Mouse (Mus musculus) forebrain, embryonic 11.5 days (tissue): Measurements from ENCODE around the gene Sdk2. TPM values are rescaled to one million over a fixed set of nuclear protein-coding genes. Genes with fewer than 3 reads are reported as not detected.

Source experiments
- ATAC-seq: fragments of 200-750 bp; cut with Nextera tagmentation; replicated peaks from 2 replicates; pipeline ENCODE4 v1.8.0; 2017; ENCODE audit warnings: moderate TSS enrichment; ENCODE audit not compliant: low FRiP score
- DNase-seq: peaks from one replicate; pipeline ENCODE4 v3.0.0-alpha.2; 2017; ENCODE audit warnings: low spot score
- H3K27ac ChIP-seq: fragments of 300-500 bp; sonication (generic); 2 replicates; pipeline ENCODE4 v1.5.1; 2014; ENCODE audit warnings: low read depth, low read length
- H3K27me3 ChIP-seq: fragments of 300-500 bp; sonication (generic); 2 replicates; pipeline ENCODE4 v1.6.1; 2014; ENCODE audit warnings: mild to moderate bottlenecking, low read length, mixed read lengths; ENCODE audit not compliant: control insufficient read depth, insufficient read depth
- H3K36me3 ChIP-seq: fragments of 300-500 bp; sonication (generic); 2 replicates; pipeline ENCODE4 v1.6.1; 2014; ENCODE audit warnings: mild to moderate bottlenecking, low read length, moderate library complexity, mixed read lengths; ENCODE audit not compliant: control insufficient read depth, insufficient read depth
- H3K4me1 ChIP-seq: fragments of 300-500 bp; sonication (generic); replicated peaks from 2 replicates; pipeline ENCODE4 v1.6.1; 2014; ENCODE audit warnings: low read length, mixed read lengths; ENCODE audit not compliant: control insufficient read depth, insufficient read depth
- H3K4me2 ChIP-seq: fragments of 300-500 bp; sonication (generic); 2 replicates; pipeline ENCODE4 v1.6.1; 2014; ENCODE audit warnings: low read depth, mild to moderate bottlenecking, low read length, moderate library complexity, mixed read lengths; ENCODE audit not compliant: severe bottlenecking
- H3K4me3 ChIP-seq: fragments of 300-500 bp; sonication (generic); 2 replicates; pipeline ENCODE4 v1.5.1; 2014; ENCODE audit warnings: low read depth, low read length
- H3K9ac ChIP-seq: fragments of 300-500 bp; sonication (generic); 2 replicates; pipeline ENCODE4 v1.6.1; 2014; ENCODE audit warnings: low read length
- H3K9me3 ChIP-seq: fragments of 300-500 bp; sonication (generic); 2 replicates; pipeline ENCODE4 v1.6.1; 2016; ENCODE audit warnings: low read length, mixed read lengths; ENCODE audit not compliant: control insufficient read depth
- WGBS: fragments of 180-500 bp; shearing (Covaris S2); extraction: QIAGEN DNeasy Blood & Tissue Kit; methylation state at CpG from one replicate; pipeline ENCODE4 v1.1.7; 2014; 5-methylcytosine and 5-hydroxymethylcytosine counted together
- polyA plus RNA-seq: library from polyadenylated mRNA; unstranded; fragments of >200 nt; fragmentation: Nextera tagmentation; extraction: Ambion mirVana; gene quantifications from 2 replicates; pipeline ENCODE4 v1.2.1, GENCODE M21; 2014

The Sdk2 gene
- polyA plus RNA-seq, 1 experiment from 2014 or later = 1.5 TPM

DNA sequence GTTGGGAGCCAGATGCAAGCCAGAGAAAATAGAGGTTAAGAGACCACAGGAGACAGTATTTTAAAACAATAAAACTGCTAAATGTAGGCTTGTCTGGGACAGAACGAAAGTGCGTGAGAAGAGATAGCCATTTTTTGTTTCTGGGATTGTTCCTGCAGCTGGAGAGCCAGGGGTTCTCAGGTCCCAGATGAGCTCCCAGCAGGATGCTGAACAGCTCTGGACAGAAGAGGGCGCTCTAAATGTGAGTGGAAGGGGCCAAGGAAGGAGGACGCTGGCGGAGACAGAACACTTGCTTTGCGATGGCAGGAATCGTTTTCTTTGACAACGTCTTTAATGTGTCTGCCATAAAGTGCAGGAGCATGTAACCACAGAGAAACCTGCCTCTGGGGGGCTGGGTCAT is 5.2 kb upstream of the Sdk2 start:
- no peak overlapping the region for H3K4me2 ChIP-seq
- no peak overlapping the region for H3K27ac ChIP-seq
- H3K27me3 ChIP-seq = peaks cover 2% of the 10 kb centered on the region
- H3K36me3 ChIP-seq = no peaks in the 10 kb centered on the region
- H3K9ac ChIP-seq = no peak overlapping the region
- 32% methylated on average over 8 of the region's 8 CpGs for WGBS
- H3K9me3 ChIP-seq = no peaks in the 10 kb centered on the region; the same call in 1 of the 2 replicates
- no peak overlapping the region for H3K4me3 ChIP-seq
- H3K4me1 ChIP-seq = peaks cover 8% of the 10 kb centered on the region; the same call in 1 of the 2 replicates
- DNase-seq (no peak), ATAC-seq (no peak)

- ATAC-seq (no peak), DNase-seq (no peak)
- peaks cover 4% of the 10 kb centered on the region for H3K27me3 ChIP-seq
- WGBS = 71% methylated on average over 6 of the region's 6 CpGs
- no peaks in the 10 kb centered on the region for H3K36me3 ChIP-seq
- no peak overlapping the region for H3K4me3 ChIP-seq
- H3K9ac ChIP-seq = no peak overlapping the region
- H3K4me1 ChIP-seq = peaks cover 11% of the 10 kb centered on the region; the same call in 1 of the 2 replicates
- no peak overlapping the region for H3K4me2 ChIP-seq
- H3K9me3 ChIP-seq = no peaks in the 10 kb centered on the region
- no peak overlapping the region for H3K27ac ChIP-seq
These were observed 4.0 kb upstream of the Sdk2 start for GRCm38 (mm10) chr11:114070881-114071280.

DNA sequence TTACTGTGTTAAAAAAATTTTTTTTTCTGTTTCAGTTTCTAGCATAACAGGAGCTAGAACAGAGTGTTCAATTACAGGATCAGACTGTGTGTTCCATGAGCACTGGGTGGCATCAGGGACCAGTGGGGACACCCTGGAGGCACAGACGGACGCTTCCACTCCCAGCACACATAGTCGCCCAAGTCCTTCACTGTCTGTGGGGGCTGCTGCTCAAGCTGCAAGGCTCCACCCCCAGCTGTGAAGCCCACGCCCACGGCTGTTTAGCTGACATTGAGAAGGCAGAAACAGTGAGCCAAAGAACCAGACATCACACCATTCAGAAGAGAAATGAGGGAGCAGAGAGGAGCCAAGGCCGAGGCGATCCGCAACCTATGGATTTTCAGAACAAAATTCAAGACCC is 3.3 kb upstream of the Sdk2 start:
- Histone ChIP-seq H3K27me3 (peaks cover 11% of the 10 kb centered on the region), H3K36me3 (no peaks in the 10 kb centered on the region), H3K9ac (no peak overlapping the region), H3K4me1 (peaks cover 18% of the 10 kb centered on the region; the same call in 1 of the 2 replicates), H3K4me2 (no peak overlapping the region), H3K27ac (no peak overlapping the region), H3K4me3 (no peak overlapping the region), H3K9me3 (no peaks in the 10 kb centered on the region)
- 67% methylated on average over 8 of the region's 8 CpGs for WGBS
- ATAC-seq = no peak
- no peak for DNase-seq

- Histone ChIP-seq H3K27ac (no peak overlapping the region), H3K36me3 (no peaks in the 10 kb centered on the region), H3K4me1 (peaks cover 21% of the 10 kb centered on the region; the same call in 1 of the 2 replicates), H3K9me3 (no peaks in the 10 kb centered on the region), H3K27me3 (peaks cover 28% of the 10 kb centered on the region), H3K4me3 (no peak overlapping the region), H3K9ac (no peak overlapping the region), H3K4me2 (no peak overlapping the region)
- peak; percentile 45 for ATAC-seq
- 2% methylated on average over 5 of the region's 5 CpGs for WGBS
- DNase-seq = peak; percentile 78
These were observed 1.5 kb upstream of the Sdk2 start for GRCm38 (mm10) chr11:114068390-114068789.

GRCm38 (mm10) chr11:114066098-114066950 is 522 bp downstream of the Sdk2 start:
- H3K27me3 ChIP-seq = peaks cover 35% of the 10 kb centered on the region
- peak; percentile 44 for ATAC-seq
- H3K4me2 ChIP-seq = peak overlapping the region; percentile 95
- H3K27ac ChIP-seq = peak overlapping the region; percentile 37; the same call in 1 of the 2 replicates
- no peaks in the 10 kb centered on the region for H3K9me3 ChIP-seq
- peak; percentile 79 for DNase-seq
- H3K36me3 ChIP-seq = no peaks in the 10 kb centered on the region
- WGBS = under 1% methylated on average over 90 of the region's 90 CpGs
- H3K9ac ChIP-seq = peak overlapping the region; percentile 69
- H3K4me1 ChIP-seq = peaks cover 21% of the 10 kb centered on the region; the same call in 1 of the 2 replicates
- peak overlapping the region; percentile 56 for H3K4me3 ChIP-seq

- peak overlapping the region; percentile 56 for H3K4me3 ChIP-seq
- peak; percentile 59 for DNase-seq
- peaks cover 21% of the 10 kb centered on the region; the same call in 1 of the 2 replicates for H3K4me1 ChIP-seq
- H3K9me3 ChIP-seq = no peaks in the 10 kb centered on the region
- ATAC-seq = no peak
- H3K27me3 ChIP-seq = peaks cover 35% of the 10 kb centered on the region
- H3K4me2 ChIP-seq = peak overlapping the region; percentile 95
- 2% methylated on average over 19 of the region's 19 CpGs for WGBS
- H3K9ac ChIP-seq = peak overlapping the region; percentile 69
- no peaks in the 10 kb centered on the region for H3K36me3 ChIP-seq
- H3K27ac ChIP-seq = no peak overlapping the region
These were observed 1.2 kb downstream of the Sdk2 start for GRCm38 (mm10) chr11:114065596-114065995.

- H3K9ac ChIP-seq = peak overlapping the region; percentile 53
- peak overlapping the region; percentile 95 for H3K4me2 ChIP-seq
- no peaks in the 10 kb centered on the region for H3K9me3 ChIP-seq
- peak overlapping the region; percentile 56 for H3K4me3 ChIP-seq
- ATAC-seq (no peak), DNase-seq (peak; percentile 73)
- under 1% methylated on average over 32 of the region's 32 CpGs for WGBS
- H3K4me1 ChIP-seq = peaks cover 21% of the 10 kb centered on the region; the same call in 1 of the 2 replicates
- H3K36me3 ChIP-seq = no peaks in the 10 kb centered on the region
- H3K27me3 ChIP-seq = peaks cover 35% of the 10 kb centered on the region
- H3K27ac ChIP-seq = no peak overlapping the region
These were observed 1.9 kb downstream of the Sdk2 start for GRCm38 (mm10) chr11:114064871-114065388.

DNA sequence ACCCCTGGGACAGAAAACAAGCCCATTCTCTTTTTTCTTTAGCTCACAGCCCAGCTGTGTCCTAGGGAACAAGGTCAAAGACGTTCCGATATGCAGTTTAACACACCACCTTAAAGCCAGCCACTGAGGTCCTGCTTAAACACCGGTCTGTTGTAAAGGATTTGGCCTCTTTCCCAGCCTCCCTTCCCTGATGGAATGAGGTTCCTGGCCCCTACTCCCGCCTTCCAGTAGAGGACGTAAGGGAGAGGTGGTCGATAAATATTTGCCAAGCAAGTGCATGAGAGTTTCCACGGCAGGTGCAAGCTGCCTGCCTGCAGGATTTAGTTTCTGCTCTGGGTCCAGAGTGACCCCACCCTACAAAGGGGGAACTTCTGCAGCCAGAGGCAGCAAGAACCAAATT is 4.9 kb downstream of the Sdk2 start:
- H3K4me3 ChIP-seq = no peak overlapping the region
- H3K9me3 ChIP-seq = no peaks in the 10 kb centered on the region
- H3K4me2 ChIP-seq = no peak overlapping the region
- no peak overlapping the region for H3K27ac ChIP-seq
- H3K36me3 ChIP-seq = no peaks in the 10 kb centered on the region
- no peak for DNase-seq
- H3K9ac ChIP-seq = no peak overlapping the region
- 76% methylated on average over 7 of the region's 7 CpGs for WGBS
- ATAC-seq = no peak
- peaks cover 13% of the 10 kb centered on the region; the same call in 1 of the 2 replicates for H3K4me1 ChIP-seq
- peaks cover 33% of the 10 kb centered on the region for H3K27me3 ChIP-seq
